Mouse (Mus musculus) right cerebral cortex, postnatal 25 days (tissue): ENCODE data around the gene Gm12166.
A peak's percentile ranks its signal among the peaks of the same experiment; 100 is the strongest.

Experiments
- DNase-seq: peaks from one replicate; pipeline ENCODE4 v3.0.0; 2022

The Gm12166 gene

DNA sequence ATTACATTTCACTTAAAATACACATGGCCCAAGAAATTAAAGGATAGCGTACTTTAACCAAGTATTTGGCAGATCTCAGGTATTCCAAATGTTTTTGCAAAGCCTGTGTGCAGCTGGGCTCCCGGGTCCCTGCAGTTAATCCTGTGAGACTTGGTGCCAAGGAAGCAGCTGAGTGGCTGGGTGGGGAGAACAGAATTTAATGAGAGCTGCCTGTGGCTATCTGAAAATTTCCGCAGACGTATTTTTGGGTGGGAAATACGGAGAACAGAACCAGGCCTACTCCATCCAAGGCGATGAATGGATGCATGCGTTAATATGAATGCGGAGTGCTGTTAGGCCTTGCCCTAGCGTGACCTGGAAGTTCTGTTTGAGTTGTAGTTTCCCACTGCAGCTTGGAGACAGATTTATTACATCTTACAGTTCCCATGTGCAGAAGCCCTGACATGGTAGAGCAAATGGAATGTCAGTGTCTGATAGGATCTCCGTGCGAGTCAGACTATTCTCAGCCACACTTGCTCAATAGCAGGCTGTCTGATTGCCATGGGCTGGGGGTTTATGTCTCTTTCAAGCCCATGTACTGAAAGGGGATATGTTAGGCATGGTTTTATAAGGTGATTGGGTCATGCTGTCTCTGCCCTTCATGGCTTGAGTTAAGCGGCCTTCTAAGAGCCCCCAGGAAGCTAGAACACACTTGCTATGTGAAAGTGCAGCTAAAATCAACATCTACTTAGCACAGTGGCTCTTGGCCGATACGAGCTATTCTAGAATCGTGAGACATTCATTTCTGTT lies 21.1 kb upstream of the Gm12166 start:
- DNase-seq = no peak

GRCm38 (mm10) chr11:46072466-46073060 lies 20.4 kb upstream of the Gm12166 start:
- DNase-seq = no peak

- DNase-seq = no peak
Observed at GRCm38 (mm10) chr11:46070789-46071188, 18.7 kb upstream of the Gm12166 start.

- no peak for DNase-seq
Observed at GRCm38 (mm10) chr11:46070161-46070560, 18.0 kb upstream of the Gm12166 start.

DNA sequence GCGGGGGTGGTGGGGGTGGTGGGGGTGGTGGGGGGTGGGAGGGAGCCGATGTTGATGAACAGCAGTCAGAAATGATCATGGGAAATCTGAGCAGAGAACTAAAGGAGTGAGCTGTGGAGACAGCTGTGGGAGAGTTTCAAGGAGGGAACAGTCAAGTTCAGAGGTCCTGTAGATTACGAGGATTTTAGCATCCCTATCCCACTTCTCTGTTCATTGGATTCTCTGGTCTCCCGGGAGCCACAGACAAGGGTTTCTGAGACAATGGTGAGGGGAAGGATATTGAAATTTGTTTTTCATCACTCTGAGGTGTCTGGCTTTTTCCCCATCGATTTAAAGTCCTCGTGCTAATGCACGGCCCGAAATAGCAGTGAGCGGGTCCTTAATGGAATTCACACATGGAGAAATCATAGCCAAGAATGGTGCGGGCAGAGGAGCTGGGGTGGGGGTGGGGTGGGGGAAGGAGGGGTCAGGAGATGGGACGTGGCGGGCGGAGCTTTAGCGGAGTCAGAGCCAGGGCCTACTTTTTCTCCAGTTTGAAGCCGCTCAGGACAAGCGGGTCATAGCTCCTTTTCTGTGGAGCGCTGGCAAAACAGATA lies 17.4 kb upstream of the Gm12166 start:
- DNase-seq = no peak

GRCm38 (mm10) chr11:46068756-46069407 lies 16.8 kb upstream of the Gm12166 start:
- DNase-seq = no peak

- DNase-seq = no peak
Observed at GRCm38 (mm10) chr11:46067371-46068060, 15.4 kb upstream of the Gm12166 start.

GRCm38 (mm10) chr11:46065201-46066011 lies 13.3 kb upstream of the Gm12166 start:
- DNase-seq = peak; percentile 14

DNA sequence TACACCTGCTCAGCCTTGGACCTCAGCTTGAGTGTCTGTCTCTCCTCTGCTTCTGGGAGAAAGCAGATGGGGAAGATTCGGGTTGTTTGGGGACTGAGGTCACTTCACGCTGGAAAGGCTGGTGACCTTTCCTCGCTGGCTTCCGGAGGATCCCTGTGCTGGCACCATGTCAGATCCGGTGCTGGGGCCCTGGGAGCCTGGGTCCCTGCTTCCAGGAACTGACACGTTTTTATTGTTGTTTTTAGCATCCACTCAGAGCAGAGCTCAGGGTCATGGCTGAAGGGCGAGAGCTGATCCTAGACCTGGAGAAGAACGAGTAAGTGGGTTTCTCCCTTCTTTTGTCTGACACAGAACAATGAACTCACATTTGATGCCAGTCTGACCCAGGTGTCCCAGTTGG lies 12.6 kb upstream of the Gm12166 start:
- no peak for DNase-seq

DNA sequence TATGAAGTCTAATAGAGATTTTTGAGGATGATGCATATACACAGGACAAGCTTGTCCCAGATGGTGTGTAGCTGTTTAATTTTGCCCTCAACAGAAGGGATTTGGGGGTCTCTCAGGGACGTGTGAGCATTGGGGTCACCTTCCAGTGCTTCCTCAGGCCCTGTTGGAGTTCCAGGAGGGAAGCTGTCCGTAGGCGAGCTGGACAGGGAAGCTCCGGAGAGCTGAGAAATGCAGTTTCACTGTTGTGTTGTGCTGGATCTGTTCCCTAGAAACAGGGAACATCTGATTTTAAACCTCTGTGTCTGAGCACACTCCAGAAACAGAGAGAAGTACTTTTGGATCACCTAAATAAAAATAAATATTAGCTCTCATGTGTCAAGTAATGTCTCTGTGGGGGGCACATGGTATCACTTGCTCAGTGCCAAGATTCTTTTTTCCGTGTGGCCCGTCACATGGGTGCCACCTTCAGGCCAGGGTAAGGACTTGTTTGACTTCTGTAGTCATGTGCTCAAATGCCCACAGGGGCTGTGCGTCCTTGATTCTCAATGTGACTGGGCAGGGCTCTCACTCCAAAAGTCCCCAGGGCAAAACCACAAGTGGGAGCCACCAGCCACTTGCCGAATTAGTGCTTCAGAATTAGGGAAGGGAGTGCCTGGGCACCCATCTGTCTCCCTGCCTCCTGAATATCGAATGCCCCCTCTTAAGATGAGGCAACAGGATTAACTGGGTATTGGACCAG lies 11.0 kb upstream of the Gm12166 start:
- no peak for DNase-seq

DNA sequence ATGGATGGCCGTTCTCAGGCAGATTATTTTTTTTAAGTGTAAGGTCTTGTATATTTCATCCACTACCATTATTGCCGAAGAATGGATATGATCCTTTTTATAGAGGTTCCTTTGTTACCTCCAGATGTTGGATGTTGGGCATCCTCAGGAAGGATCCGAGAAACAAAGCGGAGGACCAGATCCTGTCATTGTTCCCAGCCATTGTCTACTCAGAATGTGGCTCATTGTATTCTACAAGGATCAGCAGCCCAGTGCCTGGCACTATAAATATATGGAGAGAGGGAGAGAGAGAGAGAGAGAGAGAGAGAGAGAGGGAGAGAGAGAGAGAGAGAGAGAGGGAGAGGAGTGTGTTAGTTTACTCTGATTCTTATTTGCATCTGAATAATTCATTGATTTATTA lies 10.4 kb upstream of the Gm12166 start:
- no peak for DNase-seq

DNA sequence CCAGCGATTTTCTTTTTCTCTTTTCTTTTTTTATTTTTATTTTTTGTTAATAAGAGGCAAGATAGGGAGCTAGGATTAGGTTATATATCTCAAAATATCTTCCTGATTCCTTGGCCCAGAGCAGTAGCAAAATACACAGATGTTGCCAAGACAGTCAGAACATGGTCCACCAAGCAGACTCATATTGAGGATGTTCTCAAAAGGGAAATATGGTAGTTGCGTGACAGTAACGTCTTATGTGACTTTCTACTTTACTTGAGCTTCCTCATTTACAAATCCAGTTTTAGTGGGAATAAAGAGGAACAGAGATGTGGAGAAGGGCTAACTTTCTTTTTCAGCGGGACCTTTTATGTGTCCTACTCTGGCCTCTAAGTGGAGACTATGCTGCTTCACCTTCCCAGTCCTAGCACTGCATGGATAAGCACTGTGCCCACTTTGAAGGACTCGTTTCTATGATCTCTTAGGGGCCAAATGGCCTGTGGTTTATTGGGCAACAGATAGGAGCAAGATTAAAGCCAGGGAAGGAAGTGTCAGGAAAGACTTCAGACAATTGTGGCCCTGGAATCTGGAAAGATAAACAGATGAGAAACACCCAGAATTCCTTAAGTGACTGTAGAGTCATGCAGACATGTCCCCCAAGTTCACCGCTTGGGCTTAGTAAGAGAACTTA lies 9.8 kb upstream of the Gm12166 start:
- no peak for DNase-seq

DNA sequence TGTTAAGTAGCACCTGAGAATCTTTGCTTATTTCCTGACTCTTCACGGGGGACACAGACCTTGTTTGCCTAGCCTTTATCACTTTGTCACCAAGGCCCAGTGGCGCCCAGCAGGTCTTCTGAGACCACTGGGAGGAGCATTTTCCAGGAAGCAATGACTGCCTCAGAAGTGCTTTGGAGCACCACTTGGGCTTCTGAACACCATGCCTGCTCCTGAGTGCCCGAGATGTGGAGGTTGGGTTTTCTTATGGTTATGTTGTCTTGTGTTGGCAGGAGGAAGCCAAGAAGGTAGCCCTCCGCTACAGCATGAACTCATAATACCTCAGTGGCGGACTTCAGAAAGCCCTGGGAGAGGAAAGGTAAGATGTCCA lies 8.5 kb upstream of the Gm12166 start:
- no peak for DNase-seq

DNA sequence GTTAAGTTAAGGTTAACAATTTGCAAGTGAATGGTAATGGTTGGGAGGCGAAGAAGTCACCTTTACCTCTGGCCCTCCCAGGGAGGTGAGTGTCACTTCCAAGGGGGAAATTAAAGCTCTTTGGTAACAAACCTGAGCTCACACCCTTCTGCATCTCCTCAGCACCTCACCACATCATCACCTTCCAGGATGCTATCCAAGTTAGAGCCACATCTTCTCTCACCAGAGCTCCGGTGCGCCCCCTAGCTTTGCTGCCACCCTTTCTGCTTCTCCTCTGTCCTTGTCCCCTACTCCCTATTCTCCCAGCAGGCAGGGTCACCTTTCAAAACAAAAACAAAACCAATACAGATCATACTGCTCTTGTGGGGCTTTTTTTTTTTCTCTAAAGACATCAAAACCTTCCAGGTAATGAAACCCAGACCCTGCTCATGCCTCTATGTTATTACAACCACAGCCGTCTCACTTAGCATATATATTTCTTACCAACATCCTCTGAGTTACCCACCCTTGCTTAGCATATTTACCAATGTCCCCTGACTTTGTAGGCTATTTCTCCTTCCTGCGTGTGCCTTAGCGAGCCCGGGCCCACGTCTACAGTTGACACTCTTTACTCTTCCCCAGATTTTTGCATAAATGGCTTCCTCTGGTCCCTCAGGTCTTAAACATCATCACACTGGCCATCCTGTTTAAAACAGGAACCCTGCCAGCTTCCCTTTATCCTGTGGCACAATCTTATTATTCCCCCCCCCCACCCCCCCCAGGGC lies 7.9 kb upstream of the Gm12166 start:
- no peak for DNase-seq

GRCm38 (mm10) chr11:46058916-46059315 lies 6.8 kb upstream of the Gm12166 start:
- DNase-seq = no peak

DNA sequence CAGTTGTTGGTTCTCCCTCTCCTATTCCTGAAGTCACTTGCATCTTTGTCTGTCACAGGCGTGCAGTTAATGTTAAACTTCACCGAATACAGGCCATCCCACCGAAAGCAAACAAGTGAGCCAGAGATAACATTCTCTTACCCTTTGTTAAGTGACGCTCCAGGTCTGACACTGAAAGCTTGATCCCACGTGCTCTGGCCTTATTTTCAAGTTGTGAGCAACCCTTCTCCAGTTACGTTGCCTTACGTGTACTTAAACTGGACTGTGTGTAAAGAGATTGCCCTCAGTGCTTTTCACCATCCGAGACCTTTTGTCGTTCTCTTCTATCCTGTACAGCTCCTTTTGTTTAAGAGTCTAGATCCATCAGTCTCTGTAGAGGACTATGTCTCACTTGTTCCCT lies 5.9 kb upstream of the Gm12166 start:
- no peak for DNase-seq

- DNase-seq = no peak
Observed at GRCm38 (mm10) chr11:46056770-46057411, 4.8 kb upstream of the Gm12166 start.

GRCm38 (mm10) chr11:46055896-46056769 lies 4.0 kb upstream of the Gm12166 start, which contains the start of gene Adam19:
TSS of gene Adam19 (plus strand) at chr11:46055992.
- peak; percentile 73 for DNase-seq
